Mouse (Mus musculus): Measurements from ENCODE around the gene Cyp2ab1. TPM values are rescaled to one million over a fixed set of nuclear protein-coding genes. Genes with fewer than 3 reads are reported as not detected.
"Not testable (repeated sequence)": the region's sequence is repeated elsewhere in the genome, so short reads cannot be mapped to it uniquely, and the experiment has no call there.

Cyp2ab1 gene
- not detected in 2 replicates for polyA plus RNA-seq (2014; fragmentation: Nextera tagmentation; extraction: Ambion mirVana)

GRCm38 (mm10) chr16:20325286-20325685 is at the start of gene Cyp2ab1:
Gene Cyp2ab1, minus strand, starts transcription at chr16:20325404.
- H3K4me3 ChIP-seq (replicated peaks; ENCODE audit: low read depth, low read length), result no peak within 1 kb of the TSS
- no peaks in the 10 kb centered on the region for H3K9me3 ChIP-seq (ENCODE audit: control insufficient read depth, low read length)
- no peak within 1 kb of the TSS for H3K9ac ChIP-seq (replicated peaks; ENCODE audit: low read length)
- H3K27ac ChIP-seq (replicated peaks; ENCODE audit: low read depth, low read length), result no peak within 1 kb of the TSS
- no peak for ATAC-seq (ENCODE audit: low FRiP score, low TSS enrichment)
- H3K27me3 ChIP-seq (ENCODE audit: control insufficient read depth, insufficient read depth, low read length), result no peaks in the 10 kb centered on the region
- 73% methylated on average over 5 of the region's 5 CpGs for WGBS
- H3K4me2 ChIP-seq (ENCODE audit: low read length), result no peak within 1 kb of the TSS
- H3K4me1 ChIP-seq (ENCODE audit: control insufficient read depth, insufficient read depth, low read length), result no peaks in the 10 kb centered on the region
- no peak for DNase-seq
- H3K36me3 ChIP-seq (ENCODE audit: control insufficient read depth, insufficient read depth, low read length), result peaks cover 13% of the 10 kb centered on the region

- Histone ChIP-seq H3K4me2 (ENCODE audit: low read length) (no peak overlapping the region), H3K9ac (replicated peaks; ENCODE audit: low read length) (no peak overlapping the region), H3K9me3 (ENCODE audit: control insufficient read depth, low read length) (no peaks in the 10 kb centered on the region), H3K4me1 (ENCODE audit: control insufficient read depth, insufficient read depth, low read length) (no peaks in the 10 kb centered on the region), H3K4me3 (replicated peaks; ENCODE audit: low read depth, low read length) (no peak overlapping the region), H3K27ac (replicated peaks; ENCODE audit: low read depth, low read length) (no peak overlapping the region), H3K36me3 (ENCODE audit: control insufficient read depth, insufficient read depth, low read length) (peaks cover 92% of the 10 kb centered on the region), H3K27me3 (ENCODE audit: control insufficient read depth, insufficient read depth, low read length) (no peaks in the 10 kb centered on the region)
- WGBS, result 89% methylated on average over 4 of the region's 4 CpGs
- no peak for ATAC-seq (ENCODE audit: low FRiP score, low TSS enrichment)
- no peak for DNase-seq
Measured at GRCm38 (mm10) chr16:20371731-20372130, 46.5 kb upstream of the Cyp2ab1 start.

- DNase-seq, result no peak
- Histone ChIP-seq H3K9me3 (ENCODE audit: control insufficient read depth, low read length) (no peaks in the 10 kb centered on the region), H3K9ac (replicated peaks; ENCODE audit: low read length) (no peak overlapping the region), H3K27me3 (ENCODE audit: control insufficient read depth, insufficient read depth, low read length) (no peaks in the 10 kb centered on the region), H3K4me1 (ENCODE audit: control insufficient read depth, insufficient read depth, low read length) (no peaks in the 10 kb centered on the region), H3K36me3 (ENCODE audit: control insufficient read depth, insufficient read depth, low read length) (peaks cover 92% of the 10 kb centered on the region), H3K4me3 (replicated peaks; ENCODE audit: low read depth, low read length) (no peak overlapping the region), H3K4me2 (ENCODE audit: low read length) (no peak overlapping the region), H3K27ac (replicated peaks; ENCODE audit: low read depth, low read length) (no peak overlapping the region)
- no peak for ATAC-seq (ENCODE audit: low FRiP score, low TSS enrichment)
- 97% methylated on average over 9 of the region's 9 CpGs for WGBS
Measured at GRCm38 (mm10) chr16:20368221-20368620, 43.0 kb upstream of the Cyp2ab1 start.

- ATAC-seq (ENCODE audit: low FRiP score, low TSS enrichment), result no peak
- no peak overlapping the region for H3K4me3 ChIP-seq (replicated peaks; ENCODE audit: low read depth, low read length)
- H3K9me3 ChIP-seq (ENCODE audit: control insufficient read depth, low read length), result no peaks in the 10 kb centered on the region
- no peak overlapping the region for H3K27ac ChIP-seq (replicated peaks; ENCODE audit: low read depth, low read length)
- no peaks in the 10 kb centered on the region for H3K4me1 ChIP-seq (ENCODE audit: control insufficient read depth, insufficient read depth, low read length)
- no peaks in the 10 kb centered on the region for H3K27me3 ChIP-seq (ENCODE audit: control insufficient read depth, insufficient read depth, low read length)
- H3K9ac ChIP-seq (replicated peaks; ENCODE audit: low read length), result no peak overlapping the region
- H3K4me2 ChIP-seq (ENCODE audit: low read length), result no peak overlapping the region
- WGBS, result 89% methylated on average over 11 of the region's 11 CpGs
- H3K36me3 ChIP-seq (ENCODE audit: control insufficient read depth, insufficient read depth, low read length), result peaks cover 90% of the 10 kb centered on the region
- DNase-seq, result no peak
Measured at GRCm38 (mm10) chr16:20362121-20362520, 36.9 kb upstream of the Cyp2ab1 start.

GRCm38 (mm10) chr16:20361496-20361895 is 36.3 kb upstream of the Cyp2ab1 start:
- ATAC-seq (ENCODE audit: low FRiP score, low TSS enrichment); H3K27ac ChIP-seq (replicated peaks; ENCODE audit: low read depth, low read length); H3K4me3 ChIP-seq (replicated peaks; ENCODE audit: low read depth, low read length); H3K27me3 ChIP-seq (ENCODE audit: control insufficient read depth, insufficient read depth, low read length); H3K9me3 ChIP-seq (ENCODE audit: control insufficient read depth, low read length); DNase-seq; H3K9ac ChIP-seq (replicated peaks; ENCODE audit: low read length); H3K4me2 ChIP-seq (ENCODE audit: low read length); H3K4me1 ChIP-seq (ENCODE audit: control insufficient read depth, insufficient read depth, low read length): not testable (repeated sequence)
- WGBS, result 92% methylated on average over 3 of the region's 3 CpGs
- H3K36me3 ChIP-seq (ENCODE audit: control insufficient read depth, insufficient read depth, low read length), result peaks cover 89% of the 10 kb centered on the region

- no peak overlapping the region for H3K4me3 ChIP-seq (replicated peaks; ENCODE audit: low read depth, low read length)
- no peak overlapping the region for H3K4me2 ChIP-seq (ENCODE audit: low read length)
- no peaks in the 10 kb centered on the region for H3K27me3 ChIP-seq (ENCODE audit: control insufficient read depth, insufficient read depth, low read length)
- H3K36me3 ChIP-seq (ENCODE audit: control insufficient read depth, insufficient read depth, low read length), result peaks cover 89% of the 10 kb centered on the region
- no peak overlapping the region for H3K9ac ChIP-seq (replicated peaks; ENCODE audit: low read length)
- ATAC-seq (ENCODE audit: low FRiP score, low TSS enrichment), result no peak
- WGBS, result 86% methylated on average over 9 of the region's 9 CpGs
- H3K27ac ChIP-seq (replicated peaks; ENCODE audit: low read depth, low read length), result no peak overlapping the region
- DNase-seq, result no peak
- no peaks in the 10 kb centered on the region for H3K4me1 ChIP-seq (ENCODE audit: control insufficient read depth, insufficient read depth, low read length)
- H3K9me3 ChIP-seq (ENCODE audit: control insufficient read depth, low read length), result no peaks in the 10 kb centered on the region
Measured at GRCm38 (mm10) chr16:20359643-20360295, 34.6 kb upstream of the Cyp2ab1 start.

- DNase-seq, result no peak
- no peak overlapping the region for H3K4me3 ChIP-seq (replicated peaks; ENCODE audit: low read depth, low read length)
- H3K9me3 ChIP-seq (ENCODE audit: control insufficient read depth, low read length), result no peaks in the 10 kb centered on the region
- peaks cover 83% of the 10 kb centered on the region for H3K36me3 ChIP-seq (ENCODE audit: control insufficient read depth, insufficient read depth, low read length)
- no peak overlapping the region for H3K4me2 ChIP-seq (ENCODE audit: low read length)
- H3K27me3 ChIP-seq (ENCODE audit: control insufficient read depth, insufficient read depth, low read length), result no peaks in the 10 kb centered on the region
- H3K27ac ChIP-seq (replicated peaks; ENCODE audit: low read depth, low read length), result no peak overlapping the region
- H3K9ac ChIP-seq (replicated peaks; ENCODE audit: low read length), result no peak overlapping the region
- no peak for ATAC-seq (ENCODE audit: low FRiP score, low TSS enrichment)
- WGBS, result 96% methylated on average over 5 of the region's 5 CpGs
- H3K4me1 ChIP-seq (ENCODE audit: control insufficient read depth, insufficient read depth, low read length), result no peaks in the 10 kb centered on the region
Measured at GRCm38 (mm10) chr16:20357837-20358236, 32.6 kb upstream of the Cyp2ab1 start.

- no peak for ATAC-seq (ENCODE audit: low FRiP score, low TSS enrichment)
- Histone ChIP-seq H3K4me2 (ENCODE audit: low read length) (no peak overlapping the region), H3K9me3 (ENCODE audit: control insufficient read depth, low read length) (no peaks in the 10 kb centered on the region), H3K27me3 (ENCODE audit: control insufficient read depth, insufficient read depth, low read length) (no peaks in the 10 kb centered on the region), H3K27ac (replicated peaks; ENCODE audit: low read depth, low read length) (no peak overlapping the region), H3K36me3 (ENCODE audit: control insufficient read depth, insufficient read depth, low read length) (peaks cover 77% of the 10 kb centered on the region), H3K4me3 (replicated peaks; ENCODE audit: low read depth, low read length) (no peak overlapping the region), H3K4me1 (ENCODE audit: control insufficient read depth, insufficient read depth, low read length) (no peaks in the 10 kb centered on the region), H3K9ac (replicated peaks; ENCODE audit: low read length) (no peak overlapping the region)
- DNase-seq, result no peak
- WGBS, result 95% methylated on average over 2 of the region's 2 CpGs
Measured at GRCm38 (mm10) chr16:20354762-20355161, 29.6 kb upstream of the Cyp2ab1 start.

GRCm38 (mm10) chr16:20354011-20354410 is 28.8 kb upstream of the Cyp2ab1 start:
- H3K4me1 ChIP-seq (ENCODE audit: control insufficient read depth, insufficient read depth, low read length), result no peaks in the 10 kb centered on the region
- H3K4me3 ChIP-seq (replicated peaks; ENCODE audit: low read depth, low read length), result no peak overlapping the region
- H3K27ac ChIP-seq (replicated peaks; ENCODE audit: low read depth, low read length), result no peak overlapping the region
- no peak for ATAC-seq (ENCODE audit: low FRiP score, low TSS enrichment)
- H3K9me3 ChIP-seq (ENCODE audit: control insufficient read depth, low read length), result no peaks in the 10 kb centered on the region
- WGBS, result 86% methylated on average over 1 of the region's 1 CpGs
- no peak for DNase-seq
- H3K27me3 ChIP-seq (ENCODE audit: control insufficient read depth, insufficient read depth, low read length), result no peaks in the 10 kb centered on the region
- H3K9ac ChIP-seq (replicated peaks; ENCODE audit: low read length), result no peak overlapping the region
- H3K36me3 ChIP-seq (ENCODE audit: control insufficient read depth, insufficient read depth, low read length), result peaks cover 74% of the 10 kb centered on the region
- no peak overlapping the region for H3K4me2 ChIP-seq (ENCODE audit: low read length)
